Mouse (Mus musculus) adrenal gland, postnatal 4 days (tissue): Measurements from ENCODE around the gene Lhcgr. TPM values are rescaled to one million over a fixed set of nuclear protein-coding genes. Genes with fewer than 3 reads are reported as not detected.

Experiments
- DNase-seq, 2 experiments: peaks; one replicate each; pipeline ENCODE4 v3.0.0; 2021 to 2022; ENCODE audit warnings: low spot score in 2 of 2, mixed read lengths in 2 of 2
- total RNA-seq, 2 experiments: library from RNA; stranded (reverse); gene quantifications; 2 replicates each; pipeline ENCODE4 v1.2.3; 2021

Gene Lhcgr
- total RNA-seq, 2 experiments from 2014 or later, result 0.06 to 0.11 TPM

GRCm38 (mm10) chr17:88706231-88706649 is 85.5 kb downstream of the Lhcgr start:
- no peak for DNase-seq

- DNase-seq, result no peak
Measured at GRCm38 (mm10) chr17:88703112-88703511, 88.7 kb downstream of the Lhcgr start.

GRCm38 (mm10) chr17:88702345-88702744 is 89.4 kb downstream of the Lhcgr start:
- no peak for DNase-seq

- DNase-seq, result no peak
Measured at GRCm38 (mm10) chr17:88700901-88701300, 90.9 kb downstream of the Lhcgr start.

GRCm38 (mm10) chr17:88696656-88697333 is 95.0 kb downstream of the Lhcgr start:
- DNase-seq, result no peak

GRCm38 (mm10) chr17:88688226-88688625 is 103.6 kb downstream of the Lhcgr start:
- DNase-seq, result no peak

GRCm38 (mm10) chr17:88675310-88676309 is 116.2 kb downstream of the Lhcgr start:
- no peak for DNase-seq

- DNase-seq, result no peak
Measured at GRCm38 (mm10) chr17:88670800-88671199, 121.0 kb downstream of the Lhcgr start.

- DNase-seq, result no peak
Measured at GRCm38 (mm10) chr17:88669921-88670320, 121.9 kb downstream of the Lhcgr start.

- no peak for DNase-seq
Measured at GRCm38 (mm10) chr17:88668452-88668851, 123.3 kb downstream of the Lhcgr start, which contains the start of gene Gtf2a1l. Gene Gtf2a1l, plus strand, starts transcription at chr17:88668660.

Other genes starting within 250 kb of the Lhcgr start
- gene Ston1, start 194.3 kb downstream of the Lhcgr start, total RNA-seq, result 10 to 100 TPM; 41.9 to 44.3 TPM
- gene Gtf2a1l, start 123.3 kb downstream of the Lhcgr start, total RNA-seq, result not detected